Mouse (Mus musculus) heart, adult 2 months (tissue): ENCODE results near the gene Cldn12.

Experiments used
- CTCF ChIP-seq: fragments of 200-600 bp; IDR thresholded peaks from 2 replicates; pipeline ENCODE4 v1.8.1; 2022; ENCODE audit warnings: antibody characterized with exemption, mild to moderate bottlenecking, moderate library complexity
- EP300 ChIP-seq: fragments of 200-500 bp; IDR thresholded peaks from 2 replicates; pipeline ENCODE4 v1.6.1; 2011; ENCODE audit warnings: low read depth, low read length, control low read depth; ENCODE audit not compliant: insufficient read depth

DNA sequence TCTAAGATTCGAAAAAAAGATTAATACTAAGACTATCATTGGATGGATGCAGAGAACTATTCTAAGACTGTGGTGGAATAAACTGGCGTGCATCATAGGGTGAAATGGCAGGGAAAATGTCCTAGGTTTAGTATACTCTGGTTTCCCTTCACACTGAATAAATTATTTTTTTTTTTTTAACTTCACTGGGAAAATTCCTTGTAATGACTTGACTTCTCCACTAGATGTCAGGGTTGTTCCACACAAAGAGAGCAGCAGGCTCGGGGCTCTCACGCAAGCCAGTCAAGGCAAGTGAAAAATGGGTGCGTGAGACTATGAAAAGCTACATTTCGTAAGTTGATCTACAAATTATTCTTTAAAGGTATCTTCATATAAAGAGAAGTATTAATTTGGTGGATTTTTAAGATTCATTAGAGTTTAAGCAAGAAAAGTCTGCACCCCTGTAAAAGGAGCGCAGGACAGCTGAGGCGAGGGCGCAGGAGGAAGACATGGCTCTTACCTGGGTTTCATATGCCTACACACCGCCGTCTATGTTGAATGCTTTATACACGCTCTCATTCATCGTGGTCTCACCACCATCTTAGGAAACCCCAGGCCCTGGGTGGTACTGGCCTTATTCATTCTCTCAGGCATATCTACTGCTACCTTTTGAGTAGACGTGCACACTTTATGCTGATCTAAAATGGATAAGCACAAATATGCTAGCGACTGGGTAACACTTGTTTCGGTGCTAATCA, 20.3 kb downstream of the Cldn12 start:
- TF ChIP-seq CTCF (peak; percentile 98), EP300 (0 out of 2 replicates have a peak, but pooled peaks have one; percentile 37)
